Mouse (Mus musculus): ENCODE data around the gene Rnf167. TPM values are rescaled to one million over a fixed set of nuclear protein-coding genes. Genes with fewer than 3 reads are reported as not detected.

The Rnf167 gene
- polyA plus RNA-seq, 1 experiment from 2014 or later = 111 TPM

DNA sequence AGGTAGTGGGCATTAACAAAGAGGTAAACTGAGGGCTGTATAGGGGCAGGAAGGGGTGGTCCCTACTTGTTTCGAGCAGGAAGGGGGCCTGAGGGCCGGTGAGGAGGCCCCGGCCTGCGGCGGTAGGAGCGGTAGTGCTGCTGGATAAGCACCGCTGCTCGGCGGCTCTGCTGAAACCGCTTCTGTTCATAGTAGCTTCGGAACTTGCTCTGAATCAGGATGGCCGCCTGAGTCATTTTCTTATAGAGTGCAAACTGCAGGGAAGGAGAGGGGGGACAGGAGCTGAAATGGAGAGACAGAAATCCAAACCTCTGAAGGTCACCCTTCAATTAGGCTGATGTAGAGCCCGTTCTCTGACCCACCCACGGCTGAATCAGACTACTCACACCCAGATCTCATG is 23.4 kb downstream of the Rnf167 start:
- no peaks in the 10 kb centered on the region for H3K9me3 ChIP-seq
- peak overlapping the region; percentile 98 for H3K27ac ChIP-seq
- H3K4me1 ChIP-seq (replicated peaks) = peaks cover 37% of the 10 kb centered on the region
- ATAC-seq = no peak
- peaks cover 40% of the 10 kb centered on the region for H3K36me3 ChIP-seq
- WGBS = 36% methylated on average over 14 of the region's 14 CpGs
- H3K4me2 ChIP-seq (replicated peaks) = peak overlapping the region; percentile 93
- H3K4me3 ChIP-seq (replicated peaks) = peak overlapping the region; percentile 72
- no peaks in the 10 kb centered on the region for H3K27me3 ChIP-seq
- H3K9ac ChIP-seq (replicated peaks) = peak overlapping the region; percentile 76

GRCm38 (mm10) chr11:70671333-70672047 is 24.5 kb downstream of the Rnf167 start:
- Histone ChIP-seq H3K9me3 (no peaks in the 10 kb centered on the region), H3K4me2 (replicated peaks) (peak overlapping the region; percentile 93), H3K9ac (replicated peaks) (peak overlapping the region; percentile 76), H3K36me3 (peaks cover 45% of the 10 kb centered on the region), H3K27ac (no peak overlapping the region), H3K27me3 (no peaks in the 10 kb centered on the region), H3K4me3 (replicated peaks) (peak overlapping the region; percentile 72), H3K4me1 (replicated peaks) (peaks cover 37% of the 10 kb centered on the region)
- ATAC-seq = no peak
- WGBS = 81% methylated on average over 16 of the region's 16 CpGs

GRCm38 (mm10) chr11:70674014-70674413 is 27.0 kb downstream of the Rnf167 start:
- H3K9ac ChIP-seq (replicated peaks) = peak overlapping the region; percentile 41; the same call in 1 of the 2 replicates
- H3K4me1 ChIP-seq (replicated peaks) = peaks cover 20% of the 10 kb centered on the region
- no peaks in the 10 kb centered on the region for H3K27me3 ChIP-seq
- no peak overlapping the region for H3K4me2 ChIP-seq (replicated peaks)
- no peak overlapping the region for H3K27ac ChIP-seq
- ATAC-seq = no peak
- WGBS = 55% methylated on average over 6 of the region's 6 CpGs
- no peak overlapping the region for H3K4me3 ChIP-seq (replicated peaks)
- peaks cover 56% of the 10 kb centered on the region for H3K36me3 ChIP-seq
- no peaks in the 10 kb centered on the region for H3K9me3 ChIP-seq

DNA sequence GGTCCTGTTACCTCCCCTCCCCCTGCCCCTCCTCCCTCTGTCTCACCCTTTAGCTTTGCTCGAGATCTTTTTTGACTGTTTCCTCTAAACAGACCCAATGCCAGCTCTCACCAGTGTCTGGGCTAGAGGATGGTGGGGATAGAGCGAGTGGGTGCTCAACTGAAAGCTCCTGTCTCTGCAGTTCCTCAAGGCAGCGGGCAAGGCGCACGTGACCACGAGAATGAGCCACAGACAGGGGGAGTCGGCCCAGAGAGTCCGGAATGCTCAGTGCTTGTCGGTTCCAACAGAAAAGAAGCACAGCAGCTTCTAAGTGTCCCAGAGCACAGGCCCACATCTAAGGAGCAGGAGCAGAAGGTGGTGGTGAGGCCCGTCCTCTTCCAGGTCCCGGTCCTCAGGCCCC is 27.5 kb downstream of the Rnf167 start:
- Histone ChIP-seq H3K9me3 (no peaks in the 10 kb centered on the region), H3K4me3 (replicated peaks) (no peak overlapping the region), H3K4me1 (replicated peaks) (peaks cover 20% of the 10 kb centered on the region), H3K27me3 (no peaks in the 10 kb centered on the region), H3K27ac (no peak overlapping the region), H3K4me2 (replicated peaks) (no peak overlapping the region), H3K9ac (replicated peaks) (no peak overlapping the region), H3K36me3 (peaks cover 61% of the 10 kb centered on the region)
- no peak for ATAC-seq
- 65% methylated on average over 11 of the region's 11 CpGs for WGBS

DNA sequence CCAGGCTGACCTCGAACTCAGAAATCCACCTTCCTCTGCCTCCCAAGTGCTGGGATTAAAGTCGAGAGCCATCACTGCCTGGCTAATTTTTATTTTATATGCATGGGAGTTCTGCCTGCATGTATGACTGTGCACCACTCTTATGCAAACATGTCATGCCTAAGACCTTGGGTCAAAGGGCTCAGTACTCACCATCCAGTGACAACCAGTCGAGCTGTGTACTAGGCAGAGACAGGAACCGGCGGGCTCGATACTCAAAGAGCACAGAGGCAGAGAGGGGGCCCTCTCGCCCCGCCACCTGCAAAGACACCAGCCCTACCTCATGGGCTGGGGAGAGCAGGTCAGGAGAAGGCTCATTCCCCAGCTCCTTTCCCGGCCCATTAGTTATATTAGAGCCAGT is 31.1 kb downstream of the Rnf167 start:
- no peak overlapping the region for H3K4me3 ChIP-seq (replicated peaks)
- H3K4me2 ChIP-seq (replicated peaks) = no peak overlapping the region
- H3K27ac ChIP-seq = no peak overlapping the region
- no peak overlapping the region for H3K9ac ChIP-seq (replicated peaks)
- H3K36me3 ChIP-seq = peaks cover 70% of the 10 kb centered on the region
- H3K9me3 ChIP-seq = no peaks in the 10 kb centered on the region
- H3K27me3 ChIP-seq = no peaks in the 10 kb centered on the region
- ATAC-seq = no peak
- WGBS = 88% methylated on average over 9 of the region's 9 CpGs
- peaks cover 20% of the 10 kb centered on the region for H3K4me1 ChIP-seq (replicated peaks)

DNA sequence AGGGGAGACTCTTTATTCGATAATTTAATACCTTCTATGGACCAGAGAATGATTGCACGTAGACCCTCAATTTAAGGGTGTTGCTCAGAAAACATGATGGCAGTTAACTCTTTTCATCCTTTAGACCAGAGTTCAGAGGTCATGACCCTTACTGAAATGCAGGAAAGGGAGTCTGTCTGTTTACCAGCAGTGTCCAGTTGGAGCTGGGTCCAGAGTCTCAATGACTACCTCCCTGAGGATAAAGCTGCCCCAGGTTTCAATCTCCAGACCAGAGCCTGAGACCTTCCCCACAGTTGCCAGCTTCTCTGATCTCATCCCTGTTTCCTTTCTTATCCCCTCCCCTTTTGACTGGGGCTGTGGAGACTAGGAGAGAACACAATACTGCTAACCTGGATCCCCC is 31.5 kb downstream of the Rnf167 start:
- Histone ChIP-seq H3K36me3 (peaks cover 73% of the 10 kb centered on the region), H3K4me1 (replicated peaks) (peaks cover 22% of the 10 kb centered on the region), H3K4me3 (replicated peaks) (no peak overlapping the region), H3K9me3 (no peaks in the 10 kb centered on the region), H3K9ac (replicated peaks) (no peak overlapping the region), H3K27me3 (no peaks in the 10 kb centered on the region), H3K4me2 (replicated peaks) (no peak overlapping the region), H3K27ac (no peak overlapping the region)
- 82% methylated on average over 2 of the region's 2 CpGs for WGBS
- no peak for ATAC-seq

DNA sequence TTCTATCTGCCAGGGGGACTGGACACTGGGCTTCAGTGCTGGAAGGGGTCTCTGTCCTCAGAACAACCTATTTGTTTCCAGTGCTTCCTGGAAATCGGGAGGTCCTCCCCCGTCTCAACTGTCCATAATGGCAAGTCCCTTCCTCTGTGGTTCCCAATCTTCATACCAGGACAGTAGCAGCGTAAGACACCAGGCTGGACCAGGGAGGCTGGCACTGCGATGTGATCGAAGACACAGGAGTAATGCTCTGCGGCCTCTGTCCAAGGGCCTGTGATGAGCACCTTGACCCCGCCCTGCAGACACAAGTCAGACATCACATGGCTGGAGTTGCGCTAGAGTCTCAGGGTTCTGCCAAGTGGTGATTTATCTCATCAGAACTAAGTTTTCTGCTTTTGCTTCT is 32.3 kb downstream of the Rnf167 start:
- Histone ChIP-seq H3K4me2 (replicated peaks) (no peak overlapping the region), H3K27ac (no peak overlapping the region), H3K36me3 (peaks cover 73% of the 10 kb centered on the region), H3K4me1 (replicated peaks) (peaks cover 22% of the 10 kb centered on the region), H3K27me3 (no peaks in the 10 kb centered on the region), H3K4me3 (replicated peaks) (no peak overlapping the region), H3K9ac (replicated peaks) (no peak overlapping the region), H3K9me3 (no peaks in the 10 kb centered on the region)
- ATAC-seq = no peak
- WGBS = 95% methylated on average over 8 of the region's 8 CpGs

- Histone ChIP-seq H3K4me2 (replicated peaks) (no peak overlapping the region), H3K27ac (no peak overlapping the region), H3K9ac (replicated peaks) (no peak overlapping the region), H3K27me3 (no peaks in the 10 kb centered on the region), H3K36me3 (peaks cover 72% of the 10 kb centered on the region), H3K9me3 (no peaks in the 10 kb centered on the region), H3K4me3 (replicated peaks) (no peak overlapping the region), H3K4me1 (replicated peaks) (peaks cover 22% of the 10 kb centered on the region)
- no peak for ATAC-seq
- WGBS = 97% methylated on average over 6 of the region's 8 CpGs
Measured at GRCm38 (mm10) chr11:70679894-70680293, 32.9 kb downstream of the Rnf167 start.

- 0 out of 2 replicates have a peak, but pooled peaks have one; percentile 12 for ATAC-seq
- H3K4me2 ChIP-seq (replicated peaks) = no peak overlapping the region
- H3K4me3 ChIP-seq (replicated peaks) = no peak overlapping the region
- H3K27ac ChIP-seq = peak overlapping the region; percentile 79
- H3K36me3 ChIP-seq = peaks cover 68% of the 10 kb centered on the region
- H3K27me3 ChIP-seq = no peaks in the 10 kb centered on the region
- 67% methylated on average over 12 of the region's 12 CpGs for WGBS
- peak overlapping the region; percentile 46; the same call in 1 of the 2 replicates for H3K9ac ChIP-seq (replicated peaks)
- no peaks in the 10 kb centered on the region for H3K9me3 ChIP-seq
- H3K4me1 ChIP-seq (replicated peaks) = peaks cover 26% of the 10 kb centered on the region
Measured at GRCm38 (mm10) chr11:70681170-70681569, 34.1 kb downstream of the Rnf167 start.

GRCm38 (mm10) chr11:70681897-70682581 is 35.0 kb downstream of the Rnf167 start:
- H3K27me3 ChIP-seq = no peaks in the 10 kb centered on the region
- no peaks in the 10 kb centered on the region for H3K9me3 ChIP-seq
- 15% methylated on average over 10 of the region's 11 CpGs for WGBS
- peaks cover 35% of the 10 kb centered on the region for H3K4me1 ChIP-seq (replicated peaks)
- H3K36me3 ChIP-seq = peaks cover 60% of the 10 kb centered on the region
- H3K4me3 ChIP-seq (replicated peaks) = no peak overlapping the region
- peak overlapping the region; percentile 32; the same call in 1 of the 2 replicates for H3K9ac ChIP-seq (replicated peaks)
- peak; percentile 84 for ATAC-seq
- peak overlapping the region; percentile 12; the same call in 1 of the 2 replicates for H3K4me2 ChIP-seq (replicated peaks)
- peak overlapping the region; percentile 79 for H3K27ac ChIP-seq

GRCm38 (mm10) chr11:70683640-70684039 is 36.6 kb downstream of the Rnf167 start:
- no peaks in the 10 kb centered on the region for H3K9me3 ChIP-seq
- peaks cover 46% of the 10 kb centered on the region for H3K4me1 ChIP-seq (replicated peaks)
- H3K27ac ChIP-seq = no peak overlapping the region
- WGBS = 89% methylated on average over 5 of the region's 5 CpGs
- H3K4me2 ChIP-seq (replicated peaks) = no peak overlapping the region
- ATAC-seq = no peak
- no peak overlapping the region for H3K4me3 ChIP-seq (replicated peaks)
- H3K9ac ChIP-seq (replicated peaks) = no peak overlapping the region
- peaks cover 54% of the 10 kb centered on the region for H3K36me3 ChIP-seq
- H3K27me3 ChIP-seq = no peaks in the 10 kb centered on the region

DNA sequence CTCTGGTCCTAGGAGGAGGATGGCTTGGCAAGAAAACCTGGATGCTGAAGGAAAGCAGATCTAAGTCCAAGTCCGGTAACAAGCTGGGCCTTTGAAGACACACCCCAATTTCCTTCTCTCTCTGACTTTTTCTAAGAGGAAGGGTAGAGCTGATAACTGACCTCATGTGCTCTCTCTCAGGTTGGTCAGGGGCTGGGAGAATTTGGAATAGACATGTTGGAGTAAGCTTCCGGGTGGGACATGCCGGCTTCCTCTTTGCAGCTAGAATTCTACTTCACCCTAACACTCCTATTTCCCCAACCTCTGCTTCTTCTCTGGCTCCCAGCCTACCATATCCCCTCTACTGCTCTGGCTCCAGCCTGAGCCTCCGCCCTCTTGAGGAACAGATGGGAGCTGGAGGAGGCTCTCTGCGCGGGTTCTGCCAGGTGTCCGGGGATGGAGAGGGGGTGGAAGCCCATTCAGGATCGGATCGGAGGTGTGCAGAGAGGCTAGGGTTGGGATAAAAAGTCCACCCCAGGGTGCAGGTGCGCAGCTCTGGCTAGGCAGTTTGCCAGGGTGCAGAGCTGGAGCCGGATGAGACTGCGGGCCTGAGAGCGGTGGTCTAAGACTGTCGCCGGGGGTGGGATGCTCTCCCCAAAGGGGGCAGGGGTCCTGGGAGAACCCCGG is 40.0 kb downstream of the Rnf167 start:
- 3% methylated on average over 16 of the region's 16 CpGs for WGBS
- H3K36me3 ChIP-seq = peaks cover 31% of the 10 kb centered on the region

More for the DNA sequence above, 40.0 kb downstream of the Rnf167 start:
- no peaks in the 10 kb centered on the region for H3K27me3 ChIP-seq
- H3K9me3 ChIP-seq = no peaks in the 10 kb centered on the region
- H3K9ac ChIP-seq (replicated peaks) = peak overlapping the region; percentile 90
- peak overlapping the region; percentile 84 for H3K27ac ChIP-seq
- peak overlapping the region; percentile 75 for H3K4me2 ChIP-seq (replicated peaks)
- peak overlapping the region; percentile 88 for H3K4me3 ChIP-seq (replicated peaks)
- peak; percentile 69 for ATAC-seq
- H3K4me1 ChIP-seq (replicated peaks) = peaks cover 41% of the 10 kb centered on the region
